Mouse (Mus musculus) naive thymus-derived CD4-positive, alpha-beta T cell, adult 5 months (primary cell): ENCODE data around the gene Prkce. TPM values are rescaled to one million over a fixed set of nuclear protein-coding genes. Genes with fewer than 3 reads are reported as not detected.

Source experiments
- polyA plus RNA-seq: library from polyadenylated mRNA; unstranded; fragments of 100-300 nt; shearing (Covaris generic); gene quantifications from one replicate; pipeline ENCODE4 v1.2.1, GENCODE M21; 2017

Prkce gene
- 12.4 TPM for polyA plus RNA-seq

DNA sequence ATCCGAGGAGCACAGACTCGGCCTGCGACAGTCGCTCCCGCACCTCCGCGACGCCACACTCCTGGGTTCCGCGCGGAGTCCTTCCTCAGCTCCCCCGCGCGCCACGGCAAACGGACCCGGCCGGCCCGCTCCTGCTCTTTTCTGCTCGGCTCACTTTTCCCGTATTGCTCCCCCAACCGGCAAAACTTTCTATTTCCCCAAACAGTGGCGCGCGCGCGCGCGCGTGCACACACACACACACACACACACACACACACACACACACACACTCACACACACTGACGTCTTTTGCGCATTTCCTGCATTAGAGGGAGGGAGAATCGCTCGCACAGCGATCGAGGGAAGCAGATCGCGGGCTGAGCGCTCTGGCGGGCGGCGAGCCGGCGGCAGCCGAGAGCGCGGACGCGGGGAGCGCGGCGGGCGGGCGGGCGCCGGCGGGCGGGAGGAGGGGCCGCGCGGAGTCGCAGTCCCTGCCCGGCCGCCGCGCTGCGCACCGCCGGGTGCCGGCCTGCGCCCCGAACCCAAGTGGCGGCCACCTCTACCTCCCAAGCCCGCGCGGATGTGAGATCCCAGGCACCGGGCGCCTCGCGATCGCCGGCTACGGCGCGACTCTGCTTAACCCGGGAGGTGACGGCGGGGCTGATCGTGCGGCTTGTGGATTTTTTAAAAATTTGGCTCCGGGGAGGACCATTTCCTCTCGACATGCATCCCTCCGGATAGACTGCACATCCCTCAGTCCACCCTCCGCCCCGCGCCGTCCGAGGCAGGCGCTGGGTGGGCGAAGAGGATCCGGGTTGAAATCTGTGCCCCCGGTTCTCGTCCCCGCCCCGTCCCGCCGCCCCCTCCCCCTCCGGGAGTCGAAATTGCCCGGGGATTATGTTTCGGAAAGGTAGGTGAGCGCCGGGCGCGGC, at the start of gene Prkce:
Prkce (plus strand) TSS at position 466 of the 911 bp plus-strand sequence.

DNA sequence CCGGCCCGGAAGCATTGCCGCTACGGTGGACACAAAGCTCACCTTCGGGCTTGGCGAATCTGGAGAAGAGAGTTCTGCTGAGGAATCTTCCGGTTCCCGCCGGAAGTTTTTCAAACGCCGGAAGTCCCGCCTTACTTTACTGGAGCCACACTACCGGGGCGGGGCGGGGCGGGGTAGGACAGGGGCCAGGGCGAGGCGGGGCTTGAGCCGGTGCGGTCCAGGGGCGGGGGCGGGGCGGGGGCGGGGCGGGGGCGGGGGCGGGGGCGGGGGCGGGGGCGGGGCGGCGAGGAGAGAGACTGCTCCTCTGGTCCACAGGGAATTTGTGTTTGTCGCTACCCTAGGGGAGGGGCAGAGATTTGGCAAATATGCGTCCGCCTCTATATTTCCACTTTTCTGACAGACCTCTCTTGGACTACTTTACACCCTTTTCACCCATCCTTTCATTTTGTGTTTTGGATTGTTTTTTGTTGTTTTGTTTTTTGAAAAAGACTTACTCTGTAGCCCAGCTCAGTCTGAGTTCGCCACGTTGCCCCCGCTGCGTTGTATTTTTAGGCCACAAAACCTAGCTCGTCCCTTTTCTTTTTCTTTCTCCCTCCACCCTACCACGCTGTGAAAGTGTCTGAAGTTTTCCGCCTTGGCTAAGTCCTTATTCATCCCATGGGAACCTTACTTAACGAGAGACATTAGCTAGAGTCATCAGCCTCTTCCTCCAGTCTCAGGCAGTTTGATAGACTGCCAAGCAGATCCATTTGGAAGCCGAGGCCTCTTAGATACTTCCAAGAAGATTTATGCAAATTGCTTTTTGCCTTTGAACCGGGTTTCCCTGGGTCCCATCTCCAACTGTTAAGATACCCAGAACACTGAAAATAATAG, 22.3 kb upstream of the Prkce start, which contains the start of gene Srbd1:
Srbd1 (minus strand) TSS at position 97 of the 873 bp plus-strand sequence.

DNA sequence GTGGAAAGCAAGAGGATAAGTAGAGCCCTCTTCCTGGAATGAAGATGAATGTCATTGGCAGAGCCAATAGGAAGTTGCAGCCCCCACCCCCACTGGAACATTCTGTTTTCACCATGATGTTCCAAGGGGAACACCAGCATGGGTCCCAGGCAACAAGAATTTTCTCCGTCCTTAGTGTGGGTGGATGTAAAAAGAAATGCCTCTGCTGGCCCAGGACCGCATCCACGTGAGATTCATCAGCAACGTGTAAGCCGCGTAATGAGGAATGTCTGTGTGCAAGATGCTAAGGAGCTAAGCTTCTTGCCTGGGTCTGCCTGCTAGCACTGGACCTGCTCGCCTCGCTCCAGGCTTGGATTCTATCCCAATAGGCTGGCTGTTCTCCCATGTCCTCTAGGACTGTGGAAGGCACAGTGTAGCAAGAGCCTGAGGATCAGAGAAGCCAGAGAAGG, 337.6 kb downstream of the Prkce start, which contains the start of gene Gm10309:
Gm10309 (minus strand) TSS at position 50 of the 449 bp plus-strand sequence.

Other genes starting within 250 kb of the Prkce start
- 10.4 TPM for gene Srbd1, start 22.6 kb upstream of the Prkce start, polyA plus RNA-seq